Mouse (Mus musculus) heart, postnatal 0 days (tissue): ENCODE results near the gene Stmn1. TPM values are rescaled to one million over a fixed set of nuclear protein-coding genes. Genes with fewer than 3 reads are reported as not detected.
"Not testable (repeated sequence)": the region's sequence is repeated elsewhere in the genome, so short reads cannot be mapped to it uniquely, and the experiment has no call there.

Experiments used
- ATAC-seq: fragments of 200-750 bp; cut with Nextera tagmentation; 2 replicates; pipeline ENCODE4 v1.8.0; 2017; ENCODE audit warnings: low read depth, moderate number of reproducible peaks, moderate library complexity; ENCODE audit not compliant: insufficient read depth
- DNase-seq: peaks from one replicate; pipeline ENCODE4 v3.0.0-alpha.2; 2016; ENCODE audit warnings: low spot score
- H3K27ac ChIP-seq: fragments of 300-500 bp; sonication (generic); 2 replicates; pipeline ENCODE4 v1.5.1; 2014; ENCODE audit warnings: low read depth, mild to moderate bottlenecking
- H3K27me3 ChIP-seq: fragments of 300-500 bp; sonication (generic); 2 replicates; pipeline ENCODE4 v1.6.1; 2014; ENCODE audit warnings: low read length, mixed read lengths; ENCODE audit not compliant: control insufficient read depth, insufficient read depth
- H3K36me3 ChIP-seq: fragments of 300-500 bp; sonication (generic); replicated peaks from 2 replicates; pipeline ENCODE4 v1.6.1; 2014; ENCODE audit warnings: low read length, mixed read lengths; ENCODE audit not compliant: control insufficient read depth, insufficient read depth
- H3K4me1 ChIP-seq: fragments of 300-500 bp; sonication (generic); 2 replicates; pipeline ENCODE4 v1.6.1; 2014; ENCODE audit warnings: antibody characterized with exemption; ENCODE audit not compliant: control insufficient read depth, insufficient read depth
- H3K4me2 ChIP-seq: fragments of 300-500 bp; sonication (generic); 2 replicates; pipeline ENCODE4 v1.6.1; 2014; ENCODE audit warnings: low read depth, mild to moderate bottlenecking, low read length, moderate library complexity
- H3K4me3 ChIP-seq: fragments of 300-500 bp; sonication (generic); 2 replicates; pipeline ENCODE4 v1.5.1; 2014; ENCODE audit warnings: low read depth, low read length
- H3K9ac ChIP-seq: fragments of 300-500 bp; sonication (generic); replicated peaks from 2 replicates; pipeline ENCODE4 v1.6.1; 2014; ENCODE audit warnings: low read depth, low read length, mixed read lengths
- H3K9me3 ChIP-seq: fragments of 300-500 bp; sonication (generic); replicated peaks from 2 replicates; pipeline ENCODE4 v1.6.1; 2016; ENCODE audit warnings: low read length; ENCODE audit not compliant: control insufficient read depth
- CTCF ChIP-seq: IDR thresholded peaks from 2 replicates; pipeline ENCODE4 v1.5.1; 2016; ENCODE audit warnings: antibody characterized with exemption, control low read depth, low read depth
- EP300 ChIP-seq: IDR thresholded peaks from 2 replicates; pipeline ENCODE4 v1.6.1; 2016; ENCODE audit warnings: antibody characterized with exemption, low read depth
- WGBS: fragments of 180-500 bp; shearing (Covaris S2); extraction: QIAGEN DNeasy Blood & Tissue Kit; methylation state at CpG from one replicate; pipeline ENCODE4 v1.1.7; 2014; 5-methylcytosine and 5-hydroxymethylcytosine counted together
- polyA plus RNA-seq: library from polyadenylated mRNA; unstranded; fragments of >200 nt; fragmentation: Nextera tagmentation; extraction: Ambion mirVana; gene quantifications from 2 replicates; pipeline ENCODE4 v1.2.1, GENCODE M21; 2015
- total RNA-seq: library from RNA; depleted of rRNA; stranded (reverse); fragments of >200 nt; gene quantifications from 2 replicates; pipeline ENCODE4 v1.2.3, GENCODE M21; 2014; ENCODE audit warnings: low replicate concordance

Stmn1 gene
- total and polyA plus RNA-seq, 2 experiments from 2014 or later, result 149 to 372 TPM

- no peak for ATAC-seq
- TF ChIP-seq CTCF (no peak), EP300 (no peak)
- H3K4me3 ChIP-seq, result no peak overlapping the region
- no peak for DNase-seq
- H3K9me3 ChIP-seq, result no peaks in the 10 kb centered on the region
- H3K27me3 ChIP-seq, result no peaks in the 10 kb centered on the region
- H3K4me1 ChIP-seq, result no peaks in the 10 kb centered on the region
- 86% methylated on average over 5 of the region's 5 CpGs for WGBS
- H3K9ac ChIP-seq, result no peak overlapping the region
- H3K27ac ChIP-seq, result no peak overlapping the region
- no peaks in the 10 kb centered on the region for H3K36me3 ChIP-seq
- H3K4me2 ChIP-seq, result no peak overlapping the region
Observed at GRCm38 (mm10) chr4:134488211-134488610, 20.1 kb downstream of the Stmn1 start.

DNA sequence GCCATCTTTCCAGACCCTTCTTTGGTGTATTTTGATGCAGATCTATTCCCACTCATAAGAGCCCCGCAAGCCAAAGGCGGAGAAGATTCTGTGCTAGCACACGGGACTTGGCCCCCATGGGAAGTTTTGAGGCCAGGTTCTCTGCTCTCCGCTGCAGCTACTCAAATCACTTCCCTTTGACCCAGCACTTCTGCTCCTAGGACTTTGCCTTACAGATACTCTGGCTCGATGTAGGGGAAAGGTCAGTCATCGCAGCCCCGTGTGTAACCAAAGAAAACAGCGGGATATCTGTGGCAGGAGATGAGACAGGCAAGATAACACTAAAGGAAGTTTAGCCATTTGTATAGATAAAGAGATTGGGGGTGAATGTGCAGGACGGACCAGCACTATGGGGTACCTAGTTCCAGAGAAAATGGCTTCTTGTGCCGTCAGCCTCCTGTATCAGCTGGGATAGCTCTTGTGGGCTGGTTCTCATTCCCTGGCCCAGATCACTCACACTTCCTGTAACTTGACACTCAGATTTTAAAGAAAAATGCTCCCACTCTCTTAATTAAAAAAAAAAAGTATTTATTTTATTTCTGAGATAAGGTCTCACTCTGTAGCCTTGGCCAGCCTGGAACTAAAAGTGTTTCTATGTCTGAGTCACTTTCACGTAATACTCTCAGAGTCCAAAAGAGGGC, 22.0 kb downstream of the Stmn1 start:
- WGBS, result 74% methylated on average over 11 of the region's 11 CpGs
- Histone ChIP-seq H3K9ac (no peak overlapping the region), H3K4me1 (peaks cover 8% of the 10 kb centered on the region), H3K4me3 (no peak overlapping the region), H3K36me3 (no peaks in the 10 kb centered on the region), H3K4me2 (no peak overlapping the region), H3K9me3 (no peaks in the 10 kb centered on the region), H3K27me3 (no peaks in the 10 kb centered on the region), H3K27ac (no peak overlapping the region)
- TF ChIP-seq EP300 (no peak), CTCF (no peak)
- no peak for ATAC-seq
- DNase-seq, result no peak

GRCm38 (mm10) chr4:134491716-134492115, 23.6 kb downstream of the Stmn1 start:
- DNase-seq, result no peak
- H3K27me3 ChIP-seq, result no peaks in the 10 kb centered on the region
- TF ChIP-seq EP300 (no peak), CTCF (no peak)
- no peak overlapping the region for H3K9ac ChIP-seq
- H3K4me1 ChIP-seq, result peaks cover 20% of the 10 kb centered on the region
- 57% methylated on average over 6 of the region's 6 CpGs for WGBS
- H3K4me2 ChIP-seq, result no peak overlapping the region
- ATAC-seq, result no peak
- no peaks in the 10 kb centered on the region for H3K36me3 ChIP-seq
- no peak overlapping the region for H3K27ac ChIP-seq
- no peaks in the 10 kb centered on the region for H3K9me3 ChIP-seq
- H3K4me3 ChIP-seq, result no peak overlapping the region

DNA sequence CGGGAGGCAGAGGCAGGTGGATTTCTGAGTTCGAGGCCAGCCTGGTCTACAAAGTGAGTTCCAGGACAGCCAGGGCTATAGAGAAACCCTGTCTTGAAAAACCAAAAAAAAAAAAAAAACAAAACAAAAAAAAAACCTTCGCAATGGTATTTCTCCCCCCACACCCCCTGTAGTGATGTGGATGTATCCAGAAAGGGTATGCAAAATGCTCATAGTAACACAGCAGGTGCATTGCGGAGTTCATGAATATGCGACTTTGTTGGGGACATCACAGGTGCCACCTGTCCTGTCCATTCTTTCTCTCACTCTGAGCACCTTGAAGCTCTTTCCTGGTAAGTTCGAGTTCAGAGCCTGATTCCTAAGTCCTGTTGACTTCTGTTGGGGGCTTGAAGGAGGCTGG, 26.0 kb downstream of the Stmn1 start:
- not testable (repeated sequence) for H3K27ac ChIP-seq, H3K27me3 ChIP-seq, H3K36me3 ChIP-seq, H3K4me3 ChIP-seq, H3K4me2 ChIP-seq, H3K9ac ChIP-seq, ATAC-seq, H3K9me3 ChIP-seq, DNase-seq
- peaks cover 36% of the 10 kb centered on the region for H3K4me1 ChIP-seq
- WGBS, result 89% methylated on average over 6 of the region's 6 CpGs

GRCm38 (mm10) chr4:134494780-134495545, 26.8 kb downstream of the Stmn1 start:
- Histone ChIP-seq H3K4me3 (no peak overlapping the region), H3K4me2 (no peak overlapping the region), H3K27me3 (no peaks in the 10 kb centered on the region), H3K9ac (no peak overlapping the region), H3K27ac (peak overlapping the region; percentile 81; the same call in 1 of the 2 replicates), H3K36me3 (no peaks in the 10 kb centered on the region), H3K9me3 (no peaks in the 10 kb centered on the region), H3K4me1 (peaks cover 36% of the 10 kb centered on the region)
- DNase-seq, result no peak
- ATAC-seq, result no peak
- WGBS, result 46% methylated on average over 16 of the region's 16 CpGs
- TF ChIP-seq EP300, result no peak
- no peak for TF ChIP-seq CTCF

DNA sequence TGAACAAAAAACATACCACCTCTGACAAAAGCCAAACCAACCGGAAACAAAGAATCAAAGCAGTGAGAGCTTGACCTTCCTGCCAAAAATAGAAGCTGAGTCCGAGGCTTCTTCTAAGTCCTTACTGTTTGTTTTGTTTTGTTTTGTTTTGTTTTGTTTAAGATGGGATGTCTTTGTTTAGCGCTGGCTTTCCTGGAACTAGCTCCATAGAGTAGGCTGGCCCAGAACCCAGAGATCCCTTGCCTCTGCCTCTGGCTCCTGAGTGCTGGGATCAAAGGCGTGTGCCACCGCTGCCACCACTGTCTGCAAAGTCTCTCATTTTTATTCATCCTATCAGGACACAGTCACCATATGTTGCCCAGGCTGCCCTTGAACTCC, 27.4 kb downstream of the Stmn1 start:
- WGBS, result 60% methylated on average over 5 of the region's 5 CpGs
- DNase-seq (no peak), ATAC-seq (no peak)
- TF ChIP-seq CTCF, result no peak
- no peak for TF ChIP-seq EP300
- Histone ChIP-seq H3K4me3 (no peak overlapping the region), H3K36me3 (no peaks in the 10 kb centered on the region), H3K4me1 (peaks cover 36% of the 10 kb centered on the region), H3K27ac (peak overlapping the region; percentile 81; the same call in 1 of the 2 replicates), H3K27me3 (no peaks in the 10 kb centered on the region), H3K9me3 (no peaks in the 10 kb centered on the region), H3K4me2 (no peak overlapping the region), H3K9ac (no peak overlapping the region)
